Mouse (Mus musculus): ENCODE data around the gene Psmb7. TPM values are rescaled to one million over a fixed set of nuclear protein-coding genes. Genes with fewer than 3 reads are reported as not detected.

Psmb7 gene
- total RNA-seq, 1 experiment from 2014 or later = 71.1 TPM

DNA sequence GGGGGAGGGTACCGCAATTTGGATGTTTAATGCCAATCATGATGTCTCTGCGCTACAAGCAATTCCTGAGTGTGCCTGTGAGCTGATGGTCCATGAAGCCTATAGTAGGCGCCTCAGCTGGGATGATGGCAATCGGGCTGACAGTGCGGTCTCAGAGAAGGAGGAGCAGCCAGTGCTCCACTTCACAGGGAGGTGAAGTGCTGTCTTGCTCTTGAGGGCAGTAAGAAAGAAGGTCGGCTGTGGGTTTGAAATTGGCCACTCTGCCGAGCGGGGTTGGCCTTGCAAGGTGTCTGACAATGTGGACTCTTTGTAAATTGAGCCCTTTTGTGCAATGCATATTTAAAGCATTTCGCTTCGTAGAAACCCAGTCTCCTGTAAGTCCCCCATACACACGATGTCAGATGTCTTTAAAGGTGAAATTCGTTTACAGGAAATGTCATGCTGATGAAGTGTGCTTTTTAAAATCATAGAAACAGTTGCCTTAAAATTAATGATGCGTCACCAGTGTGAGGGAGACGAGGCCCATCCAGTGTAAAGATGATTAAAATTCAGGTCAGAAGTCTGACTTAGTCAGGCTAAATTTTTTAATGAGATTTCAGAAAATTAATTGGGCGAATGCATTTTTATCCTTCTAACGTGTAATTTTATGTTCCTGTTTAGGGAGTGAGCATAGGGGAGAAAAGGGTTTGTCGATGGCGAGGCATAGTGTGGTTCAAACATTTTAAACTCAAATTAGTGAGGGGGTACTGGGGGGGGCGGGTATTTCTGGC, 89.5 kb downstream of the Psmb7 start:
- no peak for ATAC-seq (ENCODE audit: extremely low read depth, insufficient number of reproducible peaks, low FRiP score, poor library complexity, severe bottlenecking)

DNA sequence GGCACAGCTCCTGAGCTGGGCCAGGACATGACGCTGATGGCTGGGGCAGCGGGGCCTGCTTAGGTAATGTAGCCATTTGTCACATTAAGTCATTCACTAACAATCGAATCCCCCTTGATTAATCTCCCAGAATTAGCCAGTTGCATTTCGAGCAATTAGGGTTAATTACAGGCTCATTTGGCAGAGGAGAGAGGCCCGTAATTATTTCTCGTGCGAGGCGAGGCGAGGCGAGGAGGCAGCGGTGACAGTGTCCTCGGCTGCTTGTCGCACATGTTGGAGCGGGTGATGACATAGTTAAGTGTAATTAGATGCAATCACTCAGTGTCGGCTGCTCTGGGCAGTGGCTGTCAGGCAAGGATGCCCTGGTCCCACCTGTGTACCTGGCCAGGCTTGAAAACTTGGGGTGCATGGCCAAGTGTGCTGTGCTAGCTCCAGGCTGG, 91.9 kb downstream of the Psmb7 start:
- ATAC-seq (ENCODE audit: extremely low read depth, insufficient number of reproducible peaks, low FRiP score, poor library complexity, severe bottlenecking) = no peak

GRCm38 (mm10) chr2:38547793-38548517, 95.9 kb downstream of the Psmb7 start:
- ATAC-seq (ENCODE audit: extremely low read depth, insufficient number of reproducible peaks, low FRiP score, poor library complexity, severe bottlenecking) = no peak

DNA sequence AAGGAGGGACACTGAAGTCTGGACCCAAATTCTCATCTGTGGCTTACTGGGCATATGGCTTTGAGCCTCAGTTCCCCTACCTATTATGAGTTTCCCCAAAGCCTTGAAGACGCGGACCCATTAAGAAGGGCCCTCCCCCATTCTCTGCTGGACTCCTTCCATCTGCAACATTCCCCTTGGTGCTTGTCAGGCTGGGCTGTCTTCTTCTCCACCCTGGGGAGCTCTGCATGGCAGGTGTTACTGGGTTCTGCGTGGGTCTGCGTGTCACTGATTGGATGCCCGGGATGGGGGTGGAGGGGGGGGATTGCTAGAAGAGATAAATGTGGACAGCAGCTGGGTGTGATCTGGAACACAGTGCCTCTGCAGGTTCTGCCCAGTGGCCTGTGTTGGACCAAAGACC, 97.1 kb downstream of the Psmb7 start:
- ATAC-seq (ENCODE audit: extremely low read depth, insufficient number of reproducible peaks, low FRiP score, poor library complexity, severe bottlenecking) = no peak

- ATAC-seq (ENCODE audit: extremely low read depth, insufficient number of reproducible peaks, low FRiP score, poor library complexity, severe bottlenecking) = no peak
Measured at GRCm38 (mm10) chr2:38546222-38546621, 97.7 kb downstream of the Psmb7 start.

DNA sequence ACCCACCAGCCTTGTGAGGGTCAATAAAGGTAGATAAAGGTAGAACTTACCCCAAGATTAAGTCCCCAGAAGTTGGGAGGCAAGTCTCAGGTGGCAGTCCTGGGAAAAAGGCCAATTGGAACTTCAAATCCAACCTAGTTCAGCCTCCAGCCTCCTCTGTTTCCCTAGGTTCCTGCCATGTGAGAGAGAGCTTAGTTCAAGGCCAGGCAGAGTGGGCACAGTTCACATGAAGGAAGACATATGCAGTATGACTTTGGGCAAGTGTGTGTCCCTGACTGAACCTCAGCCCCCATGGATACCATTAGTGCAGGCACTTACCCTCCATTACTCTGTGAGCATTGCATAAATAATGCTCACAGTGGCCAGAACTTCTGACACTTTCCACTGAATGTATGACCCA, 98.2 kb downstream of the Psmb7 start:
- ATAC-seq (ENCODE audit: extremely low read depth, insufficient number of reproducible peaks, low FRiP score, poor library complexity, severe bottlenecking) = no peak

DNA sequence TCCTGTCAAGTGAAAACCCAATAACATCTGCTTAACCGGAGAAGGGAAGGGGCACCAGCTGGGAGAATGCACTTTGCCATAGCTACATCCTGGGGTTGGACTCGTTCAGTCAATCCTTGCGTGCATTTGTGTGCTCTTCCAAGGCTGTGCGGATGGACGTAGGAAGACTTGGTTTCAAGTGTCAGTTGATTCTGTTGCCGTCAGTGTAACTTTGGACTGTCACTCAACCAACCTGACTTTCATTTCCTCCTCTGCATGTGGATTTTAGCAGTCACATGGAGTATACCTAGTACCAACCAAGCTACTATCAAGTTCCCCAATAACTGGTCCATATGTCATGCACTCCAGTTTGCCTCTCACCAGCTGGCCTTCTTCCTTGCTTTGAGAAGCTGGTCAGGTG, 98.9 kb downstream of the Psmb7 start:
- no peak for ATAC-seq (ENCODE audit: extremely low read depth, insufficient number of reproducible peaks, low FRiP score, poor library complexity, severe bottlenecking)

- no peak for ATAC-seq (ENCODE audit: extremely low read depth, insufficient number of reproducible peaks, low FRiP score, poor library complexity, severe bottlenecking)
Measured at GRCm38 (mm10) chr2:38544341-38544740, 99.5 kb downstream of the Psmb7 start.

DNA sequence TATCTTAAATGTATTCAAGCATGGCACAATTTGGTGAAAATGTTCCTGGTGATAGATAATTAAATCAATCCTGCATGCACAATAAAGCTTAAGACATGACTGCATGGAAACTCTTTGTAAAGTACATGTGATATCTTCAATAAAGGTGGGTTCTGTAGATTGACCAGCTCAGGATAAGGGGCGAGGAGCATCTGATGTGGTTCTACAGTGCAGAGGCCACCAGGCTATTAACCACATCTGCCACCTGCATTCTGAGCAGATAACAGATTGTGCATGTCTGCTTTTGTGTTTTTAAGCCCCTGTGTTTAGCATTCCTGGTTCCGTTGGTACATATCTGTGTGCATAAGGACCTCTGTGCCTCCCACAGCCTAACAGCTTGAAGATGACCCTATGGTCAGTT, 100.7 kb downstream of the Psmb7 start:
- no peak for ATAC-seq (ENCODE audit: extremely low read depth, insufficient number of reproducible peaks, low FRiP score, poor library complexity, severe bottlenecking)

- ATAC-seq (ENCODE audit: extremely low read depth, insufficient number of reproducible peaks, low FRiP score, poor library complexity, severe bottlenecking) = no peak
Measured at GRCm38 (mm10) chr2:38542366-38542765, 101.5 kb downstream of the Psmb7 start.

- ATAC-seq (ENCODE audit: extremely low read depth, insufficient number of reproducible peaks, low FRiP score, poor library complexity, severe bottlenecking) = no peak
Measured at GRCm38 (mm10) chr2:38541570-38541969, 102.3 kb downstream of the Psmb7 start.

DNA sequence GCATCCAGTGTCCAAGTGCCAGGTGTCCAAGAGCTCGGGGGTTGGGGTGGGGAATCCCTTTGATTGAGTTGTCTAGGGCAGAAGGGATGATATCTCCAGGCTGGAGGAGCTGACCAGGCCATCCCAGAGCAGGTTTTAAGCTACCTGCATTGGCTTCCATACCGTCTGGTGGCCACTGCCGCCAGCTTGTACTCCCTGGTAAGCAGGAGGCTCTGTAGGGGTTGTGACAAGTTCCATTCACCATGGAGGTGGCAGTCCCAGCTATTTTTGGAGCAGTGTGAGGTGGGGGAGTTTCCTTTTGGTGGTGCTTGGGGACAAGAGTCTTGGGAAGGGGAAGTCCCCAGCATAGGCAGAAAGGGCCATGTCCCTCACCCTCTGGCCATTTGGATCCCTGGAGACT, 102.8 kb downstream of the Psmb7 start:
- no peak for ATAC-seq (ENCODE audit: extremely low read depth, insufficient number of reproducible peaks, low FRiP score, poor library complexity, severe bottlenecking)

DNA sequence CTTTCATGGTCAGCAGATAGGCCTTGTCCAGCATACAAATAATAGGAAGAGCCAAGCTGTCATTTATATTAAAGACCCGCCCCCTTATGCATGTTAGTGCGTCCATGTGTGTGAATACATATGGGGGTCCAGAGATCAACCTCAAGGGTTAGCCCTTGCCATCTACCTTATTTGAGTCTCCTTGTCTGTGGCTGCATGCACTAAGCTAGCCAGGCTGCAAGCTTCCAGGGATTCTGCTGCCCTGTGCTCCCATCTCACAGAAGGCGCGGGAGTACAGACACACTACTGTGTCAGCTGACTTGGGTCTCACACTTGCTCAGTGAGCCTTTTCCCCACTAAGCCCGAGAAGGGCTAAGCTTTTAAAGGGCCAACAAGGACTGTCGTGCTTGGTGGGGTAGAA, 103.2 kb downstream of the Psmb7 start:
- no peak for ATAC-seq (ENCODE audit: extremely low read depth, insufficient number of reproducible peaks, low FRiP score, poor library complexity, severe bottlenecking)

GRCm38 (mm10) chr2:38539677-38540076, 104.2 kb downstream of the Psmb7 start:
- ATAC-seq (ENCODE audit: extremely low read depth, insufficient number of reproducible peaks, low FRiP score, poor library complexity, severe bottlenecking) = no peak

Other genes starting within 250 kb of the Psmb7 start
- gene Nek6, start 132.4 kb downstream of the Psmb7 start, total RNA-seq (2017) = 4.9 and 7.0 TPM in 2 replicates
- gene Nr5a1, start 70.5 kb upstream of the Psmb7 start, total RNA-seq (2017) = not detected in 2 replicates

Data from neutrophil, adult 5-6 weeks (primary cell).